Mouse (Mus musculus) small intestine, adult 2 months (tissue): ENCODE measurements around the gene Rad1.

Experiments used
- CTCF ChIP-seq: fragments of 200-500 bp; IDR thresholded peaks from 2 replicates; pipeline ENCODE4 v1.5.1; 2012; ENCODE audit warnings: low read depth, mild to moderate bottlenecking, control low read depth, inconsistent platforms, low read length, moderate library complexity, mixed read lengths; ENCODE audit not compliant: insufficient replicate concordance, insufficient read length; ENCODE audit errors: extremely low read depth
- POLR2A ChIP-seq: fragments of 200-500 bp; IDR thresholded peaks from 2 replicates; pipeline ENCODE4 v1.6.1; 2012; ENCODE audit warnings: low read depth, mild to moderate bottlenecking, control low read depth, inconsistent platforms, low read length, moderate library complexity

- TF ChIP-seq POLR2A, result no peak
- no peak for TF ChIP-seq CTCF
These were observed 20.3 kb downstream of the Rad1 start for GRCm38 (mm10) chr15:10506099-10506498.
